Mouse (Mus musculus): ENCODE results near the gene Zfyve9.
A peak's percentile ranks its signal among the peaks of the same experiment; 100 is the strongest.

The Zfyve9 gene

DNA sequence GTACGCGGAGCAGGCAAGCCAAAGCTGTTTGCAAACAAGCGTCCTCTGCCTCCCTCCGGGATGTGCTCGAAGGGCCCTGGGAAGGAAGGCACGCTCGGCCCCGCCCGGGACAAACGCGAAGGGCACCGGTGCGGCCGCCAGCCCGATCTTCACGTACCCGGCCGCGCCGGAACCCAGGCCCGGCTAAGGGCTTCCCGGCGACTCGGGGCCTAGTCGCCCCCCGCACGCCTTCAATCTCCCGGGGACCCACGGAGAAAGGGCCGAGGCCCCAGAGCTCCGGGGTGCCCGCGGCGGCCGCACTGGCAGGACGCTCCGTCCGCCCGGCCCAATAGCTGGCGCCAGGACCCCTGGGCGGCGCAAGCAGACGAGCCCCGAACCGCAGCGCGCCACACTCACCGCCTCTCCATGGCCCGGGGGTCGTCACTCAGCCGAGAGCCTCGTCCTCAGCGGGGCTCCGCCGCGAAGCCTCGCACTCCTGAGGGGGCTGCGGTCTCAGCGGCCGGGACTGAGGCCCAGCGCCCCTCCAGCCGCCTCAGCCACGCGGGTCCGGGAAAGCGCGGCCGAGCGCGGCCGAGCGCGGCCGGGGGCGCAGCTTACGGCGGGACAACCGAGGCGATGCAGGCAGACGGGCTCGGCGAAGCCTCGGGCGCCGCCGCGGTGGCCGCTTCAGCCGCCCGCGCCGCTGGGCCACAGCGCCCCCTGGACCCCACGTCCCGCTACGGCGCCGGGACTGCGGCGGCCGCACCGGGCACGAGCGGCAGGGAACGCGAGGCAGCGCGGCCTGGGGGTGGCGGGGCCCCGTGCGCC lies at the start of gene Zfyve9:
Gene Zfyve9, minus strand, starts transcription at position 742 of the 807 bp plus-strand sequence.
- DNase-seq = peak; percentile 81 to 89

DNA sequence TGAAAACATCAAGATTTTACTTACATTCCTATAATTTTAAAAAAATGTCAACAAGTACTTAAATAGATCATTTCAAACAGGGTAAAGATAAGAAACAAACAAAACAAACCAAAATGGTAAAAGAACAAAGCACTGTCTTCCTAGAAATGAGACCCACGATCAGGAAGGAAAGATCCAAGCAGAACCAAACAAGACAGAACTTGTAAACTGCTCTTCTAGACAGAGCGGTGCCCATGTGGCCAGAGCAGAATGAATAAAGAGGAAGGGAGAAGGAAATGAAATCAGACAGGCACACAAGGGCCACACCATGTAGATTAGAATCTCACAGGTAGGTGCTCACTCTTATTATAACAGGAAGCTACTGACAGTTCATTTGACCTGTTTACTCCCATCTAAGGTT lies 46.0 kb upstream of the Zfyve9 start:
- no peak for DNase-seq

DNA sequence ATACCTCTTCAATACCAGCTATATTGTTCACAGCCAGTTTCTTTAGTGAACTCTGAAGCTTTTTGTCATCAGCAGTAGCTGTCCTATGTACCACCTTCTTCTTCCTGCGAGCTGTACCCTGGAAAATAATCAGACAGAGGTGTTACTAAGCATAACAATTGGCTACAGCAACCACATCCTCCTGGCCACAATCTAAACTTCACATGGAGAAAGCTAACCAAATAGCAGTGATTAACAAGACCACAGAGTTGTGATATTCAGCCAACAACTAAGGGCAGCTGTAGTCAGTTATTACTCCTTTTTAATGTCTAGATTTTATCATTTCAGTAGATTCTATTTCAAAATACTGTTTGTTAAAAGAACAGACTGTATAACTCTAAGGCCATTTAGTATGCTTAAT lies 45.5 kb upstream of the Zfyve9 start:
- no peak for DNase-seq

DNA sequence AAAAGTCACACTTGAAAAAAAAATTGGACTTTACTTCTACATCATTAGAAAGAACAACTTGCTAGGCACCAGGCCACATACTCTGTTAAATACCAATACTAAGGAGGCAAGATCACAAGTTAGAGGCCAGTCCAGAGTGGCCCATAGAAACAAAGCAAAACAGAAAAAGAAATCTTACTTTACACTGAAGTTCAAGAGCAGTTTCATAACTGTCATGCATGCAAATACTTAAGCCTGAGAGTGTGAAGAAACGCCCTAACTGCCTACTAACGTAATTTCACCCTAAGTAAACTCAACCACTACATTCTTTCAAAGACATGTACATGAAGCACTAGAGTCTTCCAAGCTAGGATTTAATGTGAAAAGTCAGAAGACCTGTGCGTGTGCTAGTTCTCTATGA lies 45.1 kb upstream of the Zfyve9 start:
- no peak for DNase-seq

DNA sequence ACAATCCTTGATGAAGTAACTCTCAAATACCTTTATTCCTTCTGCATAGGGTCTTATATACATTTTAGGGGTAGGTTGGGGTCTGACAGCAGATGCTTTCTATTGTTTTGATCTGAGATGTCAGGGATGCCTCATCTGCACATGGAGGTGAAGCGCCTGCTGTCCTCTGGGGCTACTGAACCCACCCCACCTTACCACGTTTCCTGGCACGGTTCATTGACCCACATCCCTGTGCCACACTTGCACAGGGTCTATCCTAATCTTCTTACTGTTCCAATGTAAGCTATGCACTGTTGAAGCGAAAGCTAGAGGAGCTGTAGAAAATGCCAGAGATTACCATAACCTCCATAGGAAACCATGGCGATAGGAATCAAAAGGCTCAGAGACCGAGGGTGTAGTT lies 31.0 kb upstream of the Zfyve9 start:
- DNase-seq = no peak

DNA sequence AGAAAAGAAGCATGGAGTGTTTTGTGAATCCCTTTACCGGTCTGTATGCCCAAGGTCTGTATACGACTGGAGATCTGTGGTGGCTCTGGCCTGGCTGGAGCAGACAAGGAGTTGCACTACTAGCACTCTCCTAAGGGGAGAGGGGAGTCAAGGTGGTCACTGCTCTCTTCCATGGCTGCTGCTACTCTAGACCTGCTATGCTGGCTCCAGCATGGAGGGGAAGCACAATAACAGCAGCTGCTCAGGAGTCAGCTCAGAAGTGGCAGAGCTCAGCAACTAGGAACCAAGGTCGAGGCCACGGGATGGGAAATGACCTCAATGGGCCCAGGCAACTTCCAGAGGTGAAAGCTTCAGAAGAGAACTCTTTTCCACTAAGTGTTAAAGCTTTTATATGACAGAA lies 30.5 kb upstream of the Zfyve9 start:
- no peak for DNase-seq

DNA sequence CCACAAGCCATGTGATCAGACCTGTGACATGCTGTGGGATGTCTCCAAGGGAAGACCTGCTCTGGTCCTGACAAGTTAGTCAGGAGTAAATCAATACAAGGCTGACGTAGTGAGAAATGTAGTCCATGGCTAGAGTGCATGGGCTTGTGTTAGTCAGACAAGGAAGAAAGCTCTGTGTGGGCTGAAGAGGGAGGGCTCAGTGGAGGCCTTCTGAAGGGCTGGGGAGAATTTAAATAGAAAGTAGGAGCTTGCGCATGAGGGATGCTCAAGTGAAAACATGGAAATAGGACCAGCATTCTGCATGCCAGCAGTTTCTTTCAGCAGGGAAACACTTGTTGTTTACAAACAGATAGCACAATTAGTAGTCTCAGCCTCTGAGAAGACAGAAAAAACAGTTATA lies 22.9 kb upstream of the Zfyve9 start:
- DNase-seq = no peak

DNA sequence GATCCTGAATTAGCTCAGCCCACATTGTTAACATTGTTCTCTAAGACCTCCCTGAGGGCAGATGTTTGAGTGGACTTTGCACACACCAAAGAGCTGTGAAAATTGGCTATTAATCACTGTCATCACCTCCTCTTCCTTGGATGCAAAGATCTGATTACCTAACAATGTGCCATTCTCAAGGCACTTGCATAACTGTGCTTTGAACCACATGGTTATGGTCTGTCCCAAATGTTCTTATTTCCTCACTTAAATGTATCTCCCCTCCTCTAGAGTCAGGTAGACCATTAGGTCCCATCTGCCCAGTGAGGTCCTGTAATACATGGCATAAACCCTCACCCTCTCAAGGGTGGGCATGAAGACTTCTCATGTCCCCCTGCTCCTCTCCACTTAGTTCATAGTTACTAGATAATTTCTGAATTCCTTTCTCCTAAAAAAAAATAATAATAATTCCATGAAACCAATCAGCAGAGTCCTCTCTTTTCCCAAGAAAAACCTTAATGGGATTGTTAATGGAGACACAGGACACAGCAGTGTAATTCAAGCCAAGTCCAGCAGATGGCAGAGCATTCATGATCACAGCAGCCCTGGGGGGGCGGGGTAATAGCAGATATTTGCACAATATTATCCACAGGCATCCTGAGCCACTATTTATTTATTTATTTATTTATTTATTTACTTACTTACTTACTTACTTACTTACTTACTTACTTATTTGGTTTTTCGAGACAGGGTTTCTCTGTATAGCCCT lies 17.7 kb upstream of the Zfyve9 start:
- peak; percentile 82 to 88 for DNase-seq

DNA sequence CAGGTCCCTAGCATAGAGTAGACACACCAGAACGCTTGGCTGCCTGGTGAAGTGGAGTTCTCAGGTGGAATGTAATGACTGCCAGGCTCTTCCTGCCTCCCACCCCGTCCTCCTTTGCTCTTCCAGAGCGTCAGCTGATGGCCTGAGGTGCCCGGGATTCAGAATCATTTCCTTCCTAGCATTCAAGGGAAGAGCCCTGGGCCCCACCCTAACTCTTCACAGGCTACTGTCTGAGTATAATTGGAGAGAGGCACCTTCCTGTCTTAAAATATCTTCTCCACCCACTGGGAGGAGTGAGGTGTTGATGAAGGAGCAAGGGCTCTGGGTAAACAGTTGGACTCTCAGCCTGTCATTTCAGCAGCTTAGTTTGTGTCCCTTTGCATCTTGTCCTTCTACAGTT lies 16.1 kb upstream of the Zfyve9 start:
- no peak for DNase-seq

DNA sequence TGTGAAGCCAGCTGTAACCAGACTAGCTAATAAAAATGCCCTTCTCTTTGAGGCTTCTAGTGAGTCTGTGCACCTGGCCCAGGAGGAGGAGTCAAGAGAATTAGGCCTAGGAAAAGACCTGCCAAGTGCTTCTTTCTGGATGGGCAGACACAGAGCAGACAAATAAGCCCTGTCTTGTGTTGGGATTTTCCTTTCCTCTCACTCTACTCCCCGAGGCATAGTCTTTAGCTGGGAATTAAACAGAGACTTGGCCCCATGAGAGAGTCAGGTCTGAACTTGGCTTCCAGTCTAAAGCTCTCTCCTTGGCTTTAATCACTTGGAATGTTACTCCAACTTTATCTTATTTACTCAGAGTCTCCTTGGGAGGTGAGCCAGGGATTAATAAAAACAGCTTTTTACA lies 13.3 kb upstream of the Zfyve9 start:
- DNase-seq = no peak

DNA sequence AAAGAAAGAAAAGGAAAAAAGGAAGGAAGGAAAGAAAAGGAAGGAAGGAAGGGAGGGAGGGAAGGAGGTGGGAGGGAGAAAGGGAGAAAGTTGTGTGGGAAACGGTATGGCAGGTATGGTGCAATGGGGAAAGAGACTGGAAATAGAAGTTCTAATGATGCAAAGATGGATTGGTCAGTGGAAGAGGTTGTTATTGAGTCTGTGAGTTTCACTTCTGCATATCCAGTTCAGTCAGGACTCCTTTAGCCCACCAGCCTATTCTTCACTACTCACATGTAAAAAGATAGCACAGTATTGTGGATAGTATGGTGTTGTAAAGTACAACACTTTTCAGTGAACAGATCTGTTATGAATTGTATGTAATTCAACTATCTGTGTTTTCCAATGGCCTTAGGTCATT lies 9.9 kb upstream of the Zfyve9 start:
- no peak for DNase-seq

DNA sequence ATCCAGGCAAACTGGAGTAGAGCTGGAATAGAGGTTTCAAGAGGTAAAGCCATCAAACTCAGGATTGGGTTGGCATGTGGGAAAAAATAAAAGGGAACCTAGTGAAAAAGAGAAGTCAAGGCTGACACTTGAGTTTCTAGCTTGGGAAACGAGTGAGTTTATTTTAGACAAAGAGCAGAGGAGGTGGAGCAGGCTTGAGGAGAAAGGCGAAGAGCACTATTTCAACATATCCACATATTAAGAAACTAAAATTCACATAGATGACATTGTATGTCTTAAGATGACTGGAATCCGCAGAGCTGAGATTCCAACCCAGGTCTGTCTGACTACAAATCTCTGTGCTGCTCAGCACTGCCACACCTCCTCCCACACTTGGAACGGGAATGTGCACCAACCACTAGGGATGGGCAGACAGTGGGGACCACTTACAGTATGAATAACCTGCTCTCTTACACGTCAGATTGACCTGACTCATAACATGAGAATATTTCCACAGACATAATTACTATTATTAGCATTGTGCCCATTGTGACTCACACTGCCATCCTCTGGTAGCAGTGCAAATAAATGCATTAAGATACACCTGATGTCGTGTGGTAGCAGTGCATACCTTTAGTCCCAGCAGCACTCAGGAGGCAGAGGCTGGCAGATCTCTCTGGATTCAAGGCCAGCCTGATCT lies 8.8 kb upstream of the Zfyve9 start:
- no peak for DNase-seq

DNA sequence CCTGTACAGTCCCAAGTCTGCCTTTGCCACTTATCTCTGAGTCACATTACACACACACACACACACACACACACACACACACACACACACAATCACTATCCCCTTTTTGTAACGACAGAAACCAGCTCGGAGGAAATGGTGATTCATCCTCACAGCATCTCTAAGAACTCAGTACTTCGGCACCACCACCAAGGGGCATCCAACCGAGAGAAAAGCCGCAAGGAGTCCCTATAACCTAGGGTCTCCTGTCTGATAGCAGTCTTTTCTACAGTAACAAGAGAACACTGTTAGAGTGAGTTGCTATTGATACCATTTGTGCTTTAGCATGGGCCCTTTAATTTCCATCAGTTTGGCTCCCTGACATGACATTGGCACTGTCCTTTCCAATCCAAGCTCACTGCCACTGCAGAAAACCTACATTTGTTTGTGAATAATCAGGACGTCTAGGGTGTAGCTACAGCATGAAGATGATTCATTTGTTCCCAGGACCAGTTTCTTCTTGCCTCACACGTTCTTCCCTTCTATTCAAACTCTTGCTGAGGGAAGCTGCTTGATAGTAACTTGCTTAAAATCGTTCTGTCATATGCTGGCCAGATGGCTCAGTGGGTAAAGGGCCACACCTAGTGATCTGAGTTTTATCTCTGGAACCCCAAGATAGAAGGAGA lies 2.0 kb upstream of the Zfyve9 start:
- peak; percentile 5 to 17 for DNase-seq

DNA sequence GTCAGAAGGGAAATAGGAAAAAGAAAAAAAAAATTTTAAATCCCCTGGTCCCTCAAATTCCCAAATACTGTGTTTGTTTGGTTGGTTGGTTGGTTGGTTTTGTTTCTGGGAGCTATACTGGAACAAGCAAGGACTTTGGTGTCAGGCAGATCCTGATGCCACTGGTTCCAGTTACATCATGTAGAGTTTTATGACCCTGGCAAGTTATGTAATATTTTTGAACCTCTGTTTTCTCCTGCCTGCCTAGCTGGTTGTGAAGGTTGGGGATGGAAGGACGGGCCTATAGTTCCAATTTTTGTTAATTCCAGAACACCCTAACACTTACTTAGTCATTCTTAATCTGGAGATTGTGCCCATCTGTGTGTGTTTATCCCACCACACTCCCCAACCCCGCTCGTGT lies 998 bp upstream of the Zfyve9 start:
- no peak for DNase-seq

DNA sequence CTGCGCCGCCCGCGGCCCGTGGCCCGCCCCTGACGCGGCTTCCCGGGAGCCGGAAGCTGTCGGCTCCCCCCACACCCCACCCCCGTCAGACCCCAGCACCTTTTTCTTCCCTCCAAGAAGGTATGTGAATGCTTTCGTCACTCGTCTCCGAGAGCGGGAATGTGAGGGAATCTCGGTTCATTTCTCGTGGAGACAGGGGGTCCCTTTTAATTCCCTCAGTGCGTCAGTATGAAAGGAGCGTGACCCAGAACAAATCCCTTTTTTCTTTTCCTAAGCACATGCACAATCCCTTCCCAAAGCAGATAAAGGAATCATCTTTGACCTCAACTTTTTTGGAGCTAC lies 237 bp upstream of the Zfyve9 start:
- DNase-seq = no peak

DNA sequence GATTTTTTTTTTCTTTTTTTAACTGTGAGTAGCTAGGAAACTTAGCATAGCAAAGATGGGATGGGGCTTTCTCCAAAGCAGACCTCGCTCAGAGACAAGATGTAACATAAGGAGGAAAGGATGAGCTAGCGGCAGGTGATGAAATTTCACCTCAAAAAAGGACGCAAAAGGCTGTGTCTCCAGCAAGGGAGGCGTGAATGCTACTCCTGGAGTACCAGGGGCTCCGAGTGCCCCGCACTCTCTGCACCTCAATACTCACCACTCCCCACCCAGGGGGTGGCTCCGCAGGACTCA lies 888 bp downstream of the Zfyve9 start:
- no peak for DNase-seq

DNA sequence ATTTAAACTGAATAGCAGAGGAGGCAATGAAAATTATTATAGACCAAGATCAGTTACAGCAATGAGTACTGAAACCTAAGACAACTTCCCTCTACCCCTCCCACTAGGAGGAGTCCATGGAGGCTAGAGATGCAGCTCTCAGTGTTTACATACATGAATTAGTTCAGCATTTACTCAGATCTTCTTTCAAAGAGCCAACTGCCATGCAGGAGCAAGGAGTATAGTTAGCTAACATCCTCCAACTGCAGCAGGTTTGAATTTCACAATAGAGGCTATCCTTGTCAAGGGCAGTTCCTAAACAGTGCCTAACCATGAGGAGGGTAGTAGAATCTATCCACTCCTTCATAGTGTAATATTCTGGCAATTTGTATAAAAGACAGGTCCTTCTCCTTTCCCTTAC lies 12.1 kb downstream of the Zfyve9 start:
- DNase-seq = no peak

DNA sequence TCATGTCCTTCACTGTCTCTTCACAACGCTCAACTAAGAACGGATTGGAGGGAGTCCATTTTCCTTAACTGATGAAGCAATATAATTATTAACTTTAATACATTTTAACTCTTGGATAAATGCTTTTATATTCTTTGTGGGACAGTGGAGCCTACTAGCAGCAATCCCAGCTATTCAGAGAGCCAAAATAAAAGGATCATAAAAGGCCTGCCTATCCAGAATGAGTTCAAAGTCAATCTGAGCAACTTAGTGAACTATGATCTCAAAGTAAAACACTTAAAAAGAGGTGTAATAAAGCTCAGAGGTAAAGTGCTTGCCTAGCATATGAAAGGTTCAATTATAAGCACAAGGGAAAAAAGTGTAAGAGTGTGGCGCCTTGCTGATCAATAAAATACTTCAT lies 21.0 kb downstream of the Zfyve9 start:
- no peak for DNase-seq

DNA sequence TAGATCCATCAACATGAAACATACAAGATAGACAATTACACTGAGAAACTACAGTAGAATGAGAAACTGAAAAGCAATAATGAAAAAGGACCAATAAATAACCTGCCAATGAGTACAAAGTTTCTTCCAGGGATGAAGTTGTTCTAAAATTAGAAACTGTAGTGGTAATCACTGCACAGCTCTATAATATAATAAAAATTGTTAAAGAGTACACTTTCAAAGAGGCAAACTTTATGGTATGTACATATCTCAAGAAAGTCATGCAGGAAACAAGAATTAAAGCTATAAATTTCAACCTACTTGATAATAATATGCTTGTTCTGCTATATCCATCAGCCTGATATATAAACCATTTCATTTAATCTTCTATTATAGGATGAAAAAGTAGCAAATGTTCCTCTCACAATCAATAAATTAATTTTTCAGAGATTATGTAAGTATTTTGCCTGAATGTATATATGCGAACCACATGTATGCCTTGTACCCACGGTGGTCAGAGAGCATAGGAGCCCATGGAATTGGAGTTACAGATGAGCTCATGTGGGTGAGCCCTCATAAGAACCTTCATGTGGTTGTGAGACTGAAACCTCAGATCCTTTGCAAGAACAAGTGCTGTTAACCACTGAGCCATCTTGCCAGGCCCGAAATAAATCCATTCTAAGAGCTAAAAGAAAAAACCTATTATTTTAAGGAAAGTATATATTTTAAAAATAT lies 34.3 kb downstream of the Zfyve9 start:
- no peak for DNase-seq

DNA sequence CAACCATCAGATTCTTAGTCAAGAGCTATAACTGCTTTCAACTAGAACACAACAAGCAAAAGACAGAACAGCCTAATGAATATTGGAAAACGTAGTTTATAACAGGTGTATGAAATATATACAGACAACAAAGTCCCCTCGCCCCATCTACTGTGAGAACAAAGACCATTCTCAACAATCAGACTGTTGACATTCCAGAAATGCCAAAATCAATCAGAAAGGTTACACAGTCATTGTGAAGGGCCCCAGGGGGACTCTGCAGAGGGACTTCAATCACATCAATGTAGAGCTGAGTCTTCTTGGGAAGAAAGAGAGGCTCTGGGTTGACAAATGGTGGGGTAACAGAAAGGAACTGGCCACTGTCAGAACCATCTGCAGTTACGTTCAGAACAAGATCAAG lies 49.0 kb downstream of the Zfyve9 start:
- DNase-seq = no peak

DNA sequence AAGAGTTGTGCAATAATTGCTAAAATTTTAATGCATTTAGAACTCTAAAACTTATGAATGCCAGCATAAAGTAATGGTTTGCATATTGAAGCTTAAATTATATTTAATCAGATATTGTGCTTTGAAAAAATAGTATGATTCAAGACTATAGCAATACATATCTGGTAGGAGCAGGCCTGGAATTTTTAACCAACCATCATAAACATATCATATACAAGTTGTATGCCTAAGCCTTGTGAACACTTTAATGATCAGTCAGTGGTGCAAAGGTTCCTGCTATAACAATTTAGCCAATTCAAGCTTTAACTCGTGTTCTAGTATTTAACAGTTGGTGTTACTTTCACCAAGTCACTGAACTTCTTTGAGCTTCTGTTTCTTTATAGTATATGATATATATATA lies 50.1 kb downstream of the Zfyve9 start:
- DNase-seq = no peak

DNA sequence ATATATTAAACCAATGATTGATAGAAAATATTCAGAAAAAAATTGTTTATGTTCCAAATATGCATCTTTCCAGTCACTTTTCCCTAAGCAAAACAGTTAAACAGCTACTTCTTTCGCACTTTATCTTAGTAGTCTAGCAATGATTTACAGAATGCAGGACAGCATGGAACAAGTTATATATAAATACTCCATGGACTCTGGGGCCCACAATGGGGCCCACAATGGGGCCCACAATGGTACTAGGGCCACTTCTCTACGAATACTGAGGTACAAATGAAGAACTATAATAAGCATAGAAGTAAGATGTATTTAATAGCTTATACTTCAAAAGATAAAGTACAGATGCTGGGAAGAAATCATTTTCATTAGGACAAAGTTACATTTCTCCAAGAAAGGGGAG lies 56.5 kb downstream of the Zfyve9 start:
- DNase-seq = no peak

DNA sequence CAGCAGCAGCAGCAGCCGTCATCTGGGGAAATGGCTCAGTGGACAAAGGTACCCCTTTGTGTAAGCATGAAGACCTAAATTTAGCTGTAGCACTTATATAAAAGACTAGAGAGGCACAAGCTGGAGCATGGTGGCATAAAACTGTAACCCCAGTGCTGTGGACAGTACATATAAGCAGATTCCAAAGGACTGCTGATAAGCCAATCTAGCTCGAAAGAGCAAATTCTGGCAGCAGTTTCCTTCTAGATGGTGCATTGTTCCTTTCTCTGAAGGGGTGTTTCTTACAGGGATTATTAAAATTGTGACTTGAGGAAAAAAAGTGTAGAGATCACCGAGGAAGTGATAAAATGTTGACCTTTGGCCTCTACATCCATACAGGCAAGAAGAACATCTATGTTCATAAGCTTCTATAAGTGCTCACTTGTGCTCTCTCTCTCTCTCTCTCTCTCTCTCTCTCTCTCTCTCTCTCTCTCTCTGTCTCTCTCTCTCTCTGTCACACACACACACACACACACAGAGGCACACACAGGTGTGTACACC lies 59.3 kb downstream of the Zfyve9 start:
- no peak for DNase-seq

All from cerebellum, postnatal 14 days (tissue).